Mouse (Mus musculus): ENCODE data around the gene B130006D01Rik. TPM values are rescaled to one million over a fixed set of nuclear protein-coding genes. Genes with fewer than 3 reads are reported as not detected.

B130006D01Rik gene
- total RNA-seq, 2 experiments from 2014 or later, result 0.73 to 1.9 TPM

GRCm38 (mm10) chr11:95764806-95765205 is 41.4 kb downstream of the B130006D01Rik start:
- intact Hi-C loops (cut with DNase I), result no loop called here
- DNase-seq (ENCODE audit: low spot score in 2 of 2), result no peak

GRCm38 (mm10) chr11:95765334-95765733 is 41.9 kb downstream of the B130006D01Rik start:
- intact Hi-C loops (cut with DNase I), result no loop called here
- peak in 1 of 2 experiments; percentile 17 for DNase-seq (ENCODE audit: low spot score in 2 of 2)

GRCm38 (mm10) chr11:95768244-95768643 is 44.9 kb downstream of the B130006D01Rik start:
- no peak for DNase-seq (ENCODE audit: low spot score in 2 of 2)
- intact Hi-C loops (cut with DNase I), result no loop called here

- DNase-seq (ENCODE audit: low spot score in 2 of 2), result no peak
- intact Hi-C loops (cut with DNase I), result no loop called here
These were observed 45.8 kb downstream of the B130006D01Rik start for GRCm38 (mm10) chr11:95769208-95769607.

- no peak for DNase-seq (ENCODE audit: low spot score in 2 of 2)
- intact Hi-C loops (cut with DNase I), result loop anchor here (5.0 kb wide), 1 partner anchor 51 kb away; the partner anchor contains the start of gene Phospho1
These were observed 47.5 kb downstream of the B130006D01Rik start for GRCm38 (mm10) chr11:95770720-95771364.

GRCm38 (mm10) chr11:95771665-95772064 is 48.3 kb downstream of the B130006D01Rik start:
- no peak for DNase-seq (ENCODE audit: low spot score in 2 of 2)
- intact Hi-C loops (cut with DNase I), result loop anchor here (5.0 kb wide), 1 partner anchor 51 kb away; the partner anchor contains the start of gene Phospho1

GRCm38 (mm10) chr11:95773264-95773663 is 49.9 kb downstream of the B130006D01Rik start:
- intact Hi-C loops (cut with DNase I), result loop anchor here (5.0 kb wide), 1 partner anchor 49 kb away; the partner anchor contains the start of gene Phospho1
- no peak for DNase-seq (ENCODE audit: low spot score in 2 of 2)

Other genes starting within 250 kb of the B130006D01Rik start
- gene Nxph3, start 209.0 kb upstream of the B130006D01Rik start, total RNA-seq (2021), result 10 to 100 TPM; 20.5 to 35.2 TPM
- gene Ngfr, start 135.9 kb upstream of the B130006D01Rik start, total RNA-seq (2021), result 1 to 10 TPM; 1.1 to 1.7 TPM
- 10 to 100 TPM; 80.2 to 81.4 TPM for gene Phb, start 56.6 kb upstream of the B130006D01Rik start, total RNA-seq (2021)
- gene Zfp652, start 10.9 kb upstream of the B130006D01Rik start, total RNA-seq (2021), result 10 to 100 TPM; 38.7 to 44.2 TPM
- gene Phospho1, start 100.9 kb downstream of the B130006D01Rik start, total RNA-seq (2021), result 10 to 100 TPM; 69.9 to 71.8 TPM
- 1 to 10 TPM; 2.6 to 3.2 TPM for gene Gngt2, start 113.6 kb downstream of the B130006D01Rik start, total RNA-seq (2021)
- gene Abi3, start 118.9 kb downstream of the B130006D01Rik start, total RNA-seq (2021), result 1 to 10 TPM; 6.4 to 6.5 TPM
- not detected for gene B4galnt2, start 191.3 kb downstream of the B130006D01Rik start, total RNA-seq (2021)

Data from left cerebral cortex, postnatal 25 days (tissue).